Mouse (Mus musculus): ENCODE measurements around the gene Ulbp1.
"Not testable (repeated sequence)": the region's sequence is repeated elsewhere in the genome, so short reads cannot be mapped to it uniquely, and the experiment has no call there.

Gene Ulbp1

DNA sequence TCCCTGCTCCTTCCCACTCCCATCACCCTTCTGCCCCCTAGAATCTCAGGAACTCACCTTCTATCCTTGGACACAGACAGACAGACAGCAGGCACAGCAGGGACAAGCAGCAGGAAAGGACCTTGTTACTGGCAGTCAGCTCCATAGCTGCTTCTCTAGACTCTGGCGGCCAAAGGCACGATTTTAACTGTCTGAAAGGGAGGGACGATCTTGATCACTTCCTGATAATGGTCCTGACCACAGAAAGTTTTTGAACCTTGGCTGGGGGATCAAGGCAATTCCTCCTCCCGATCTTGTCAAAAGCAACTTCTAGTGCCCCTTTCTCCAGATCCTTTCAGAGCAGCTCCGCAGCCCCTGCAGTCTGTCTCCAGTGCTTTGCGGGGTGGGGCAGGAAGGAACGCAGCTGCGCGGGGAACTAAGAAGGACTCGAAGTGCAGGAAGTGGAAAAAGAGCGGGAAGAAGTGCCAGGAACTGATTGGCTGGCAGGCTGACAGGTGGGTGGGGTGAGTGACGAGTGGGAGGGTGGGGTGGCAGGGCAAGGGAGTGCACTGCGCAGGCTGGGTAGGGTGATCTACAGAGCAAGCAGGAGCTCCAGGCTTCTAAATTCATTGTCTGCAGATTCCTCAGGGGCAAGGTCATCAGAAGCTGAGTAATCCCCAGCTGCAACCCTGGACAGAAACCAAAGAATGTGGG is at the start of gene Ulbp1:
Gene Ulbp1 (minus strand): TSS at position 442 of the 693 bp plus-strand sequence.
- no peak for DNase-seq (ENCODE audit: low read depth, low spot score)

DNA sequence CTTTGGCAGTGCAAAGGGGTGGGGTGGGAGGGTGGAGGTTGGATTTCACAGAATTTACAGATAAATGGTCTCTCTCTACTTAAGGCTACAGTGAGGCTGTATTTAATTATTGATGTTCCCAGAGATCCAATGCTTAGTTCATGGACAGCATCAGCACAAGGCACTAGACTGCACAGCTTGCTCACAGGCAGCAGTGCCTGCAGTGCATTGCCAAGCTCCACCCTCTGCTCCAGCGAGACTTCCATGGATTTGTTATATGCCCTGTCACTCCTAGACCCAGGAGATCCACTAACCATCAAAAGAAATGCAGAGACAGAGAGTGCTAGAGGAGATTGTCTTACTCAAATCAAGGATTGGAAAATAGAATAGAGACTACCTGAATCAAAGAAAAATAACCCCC is 24.7 kb upstream of the Ulbp1 start:
- DNase-seq (ENCODE audit: low read depth, low spot score), result not testable (repeated sequence)

DNA sequence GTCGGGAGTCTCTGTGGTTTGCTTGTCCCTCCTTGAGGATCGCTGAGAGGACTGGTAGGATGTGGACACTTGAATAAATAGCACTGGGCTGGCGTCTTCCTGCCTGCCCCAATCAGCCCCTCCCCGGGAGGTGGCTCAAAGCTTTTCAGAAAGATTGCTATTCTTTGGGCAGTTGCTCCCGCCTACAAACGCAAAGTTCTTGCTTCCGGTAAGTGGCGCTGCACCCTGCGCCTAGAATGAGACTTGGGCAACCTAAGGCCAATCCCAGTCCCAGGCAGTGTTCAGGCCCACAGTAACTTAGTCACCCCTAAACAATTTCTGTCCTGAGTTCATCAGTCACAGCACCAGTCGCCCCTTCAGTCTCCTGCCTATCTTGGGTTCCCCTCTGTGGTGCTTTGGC is 18.9 kb upstream of the Ulbp1 start:
- not testable (repeated sequence) for DNase-seq (ENCODE audit: low read depth, low spot score)

DNA sequence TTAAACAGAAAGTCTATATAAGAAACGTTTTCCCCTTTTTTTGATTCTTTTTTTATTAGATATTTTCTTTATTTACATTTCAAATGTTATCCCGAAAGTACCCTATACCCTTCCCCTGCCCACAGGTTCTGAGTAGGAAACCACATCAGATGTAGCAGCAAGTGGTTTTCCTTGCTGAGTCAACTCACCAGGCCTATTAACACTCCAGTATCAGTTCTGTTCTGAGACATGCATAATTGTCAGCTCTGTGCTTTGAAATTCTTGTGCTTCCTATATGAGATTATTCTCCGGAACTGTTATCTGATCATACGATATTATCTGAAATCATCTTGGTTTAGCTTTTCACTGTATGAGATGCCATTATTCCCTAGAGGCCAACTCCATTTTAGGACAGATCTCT is 10.2 kb upstream of the Ulbp1 start:
- DNase-seq (ENCODE audit: low read depth, low spot score), result no peak

DNA sequence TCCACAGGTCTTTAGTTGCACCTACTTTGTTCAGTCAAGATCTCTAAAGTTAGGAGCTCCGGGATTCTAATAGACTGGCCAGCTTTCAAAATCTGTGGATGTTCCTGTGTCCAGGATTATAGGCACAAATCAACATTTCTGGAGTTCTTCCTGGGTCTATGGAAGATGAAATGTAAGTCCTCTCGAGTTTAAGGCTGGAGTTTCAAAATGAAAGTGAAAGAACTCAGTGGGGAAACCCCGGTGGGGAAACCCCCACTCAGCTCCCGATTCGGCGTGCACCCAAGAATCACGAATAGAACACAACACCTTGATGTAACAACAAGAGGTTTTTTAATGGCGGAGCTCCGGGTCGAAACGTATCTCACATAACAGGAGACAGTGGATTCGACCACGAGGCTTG is 787 bp upstream of the Ulbp1 start:
- DNase-seq (ENCODE audit: low read depth, low spot score), result not testable (repeated sequence)

DNA sequence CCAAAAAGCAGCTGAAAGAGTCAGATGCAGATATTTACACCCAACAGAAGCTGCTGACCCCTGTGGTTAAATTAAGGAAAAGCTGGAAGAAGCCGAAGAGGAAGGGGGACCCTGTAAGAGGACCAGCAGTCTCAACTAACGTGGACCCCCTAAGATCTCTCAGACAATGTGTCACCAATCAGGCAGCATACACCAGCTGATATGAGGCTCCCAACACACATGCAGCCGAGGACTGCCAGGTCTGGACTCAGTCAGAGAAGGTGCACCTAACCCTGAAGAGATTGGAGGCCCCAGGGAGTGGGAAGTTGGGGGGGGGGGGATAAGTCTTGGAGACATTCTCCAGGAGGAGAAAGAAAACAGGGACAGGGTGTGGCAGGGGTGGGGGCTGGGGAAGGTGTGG is 1.8 kb downstream of the Ulbp1 start:
- DNase-seq (ENCODE audit: low read depth, low spot score), result no peak

DNA sequence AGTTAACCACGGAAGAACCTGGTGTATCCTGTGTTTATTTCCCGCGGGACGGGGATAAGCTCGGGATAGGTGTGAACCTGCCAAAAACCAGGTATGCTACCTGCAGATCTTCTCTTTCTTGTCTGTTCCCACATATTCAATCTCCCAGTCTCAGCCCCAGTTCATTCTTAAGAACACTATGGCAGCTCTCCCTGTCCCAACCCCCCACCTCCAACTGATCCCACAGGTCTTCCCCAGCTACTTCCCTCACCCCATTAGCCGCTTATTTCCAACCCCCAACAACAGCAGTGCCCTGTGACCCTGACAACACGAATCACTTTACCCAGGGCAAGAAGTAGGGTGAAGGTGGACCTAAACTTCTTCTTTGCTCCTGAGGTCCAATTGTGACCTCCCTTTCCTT is 3.0 kb downstream of the Ulbp1 start:
- no peak for DNase-seq (ENCODE audit: low read depth, low spot score)

DNA sequence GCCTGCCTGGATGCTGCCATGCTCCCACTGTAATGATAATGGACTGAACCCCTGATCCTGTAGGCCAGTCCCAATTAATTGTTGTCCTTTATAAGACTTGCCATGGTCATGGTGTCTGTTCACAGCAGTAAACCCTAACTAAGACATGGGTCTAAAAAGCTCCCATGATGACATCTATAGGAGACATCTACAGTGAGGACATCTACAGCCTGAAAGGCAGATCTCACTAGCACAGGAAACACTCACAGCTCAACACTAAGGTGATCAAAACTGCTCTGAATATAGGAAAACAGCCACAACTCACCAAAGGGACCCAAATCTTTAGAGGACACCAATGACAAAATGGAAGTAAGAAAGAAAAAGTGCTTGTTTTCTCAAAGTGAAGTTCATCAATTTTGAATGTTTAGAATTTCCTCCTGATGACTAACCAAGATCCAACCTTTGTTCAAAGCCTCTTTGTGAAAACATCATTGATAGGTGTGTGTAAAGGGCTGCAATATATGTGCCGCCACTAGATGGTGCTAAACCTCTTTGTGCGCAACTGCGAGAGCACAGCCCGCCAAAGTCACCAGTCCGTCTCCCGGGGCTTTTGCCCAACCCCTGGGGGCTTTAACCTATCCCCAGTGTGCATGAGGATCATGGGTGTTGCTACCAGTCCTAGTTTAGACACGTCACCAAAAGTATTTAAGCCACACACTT is 3.6 kb downstream of the Ulbp1 start:
- not testable (repeated sequence) for DNase-seq (ENCODE audit: low read depth, low spot score)

DNA sequence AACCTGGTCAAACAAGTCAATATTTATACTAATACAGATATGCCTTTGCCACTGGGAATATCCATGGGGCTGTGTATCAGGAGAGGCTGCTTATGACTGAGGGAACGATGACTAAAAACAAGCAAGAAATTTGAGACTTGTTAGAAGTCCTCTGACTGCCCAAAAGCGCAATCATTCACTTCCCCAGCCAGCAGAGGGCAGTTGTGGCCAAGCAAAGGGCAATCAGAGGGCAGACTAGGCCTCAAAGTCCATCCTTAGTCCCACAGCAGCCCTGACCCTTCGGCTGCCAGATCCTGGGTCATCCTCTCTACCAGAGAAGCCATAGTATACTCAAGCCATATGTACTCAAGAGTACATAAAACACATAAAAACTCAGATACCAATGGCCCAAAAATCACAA is 11.4 kb downstream of the Ulbp1 start:
- no peak for DNase-seq (ENCODE audit: low read depth, low spot score)

DNA sequence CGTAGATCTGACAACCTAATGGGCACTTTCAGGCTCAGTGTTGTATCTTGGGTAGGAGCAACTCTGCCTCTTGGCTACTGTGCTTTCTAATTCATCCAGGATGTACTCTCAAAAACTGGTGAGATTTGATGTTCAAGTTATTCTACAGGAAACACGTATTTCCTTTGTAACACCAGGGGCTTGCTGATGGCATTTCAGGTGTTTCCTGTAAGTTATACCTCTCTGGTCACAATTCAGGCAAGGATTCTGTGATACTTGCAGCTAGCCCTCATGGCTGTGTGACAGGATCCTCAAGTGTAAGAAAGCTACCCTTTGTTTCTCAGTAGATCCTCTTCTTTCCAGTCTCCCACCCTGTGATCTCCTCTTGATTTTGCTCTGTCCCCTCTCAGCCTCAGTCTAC is 34.5 kb downstream of the Ulbp1 start:
- no peak for DNase-seq (ENCODE audit: low read depth, low spot score)

DNA sequence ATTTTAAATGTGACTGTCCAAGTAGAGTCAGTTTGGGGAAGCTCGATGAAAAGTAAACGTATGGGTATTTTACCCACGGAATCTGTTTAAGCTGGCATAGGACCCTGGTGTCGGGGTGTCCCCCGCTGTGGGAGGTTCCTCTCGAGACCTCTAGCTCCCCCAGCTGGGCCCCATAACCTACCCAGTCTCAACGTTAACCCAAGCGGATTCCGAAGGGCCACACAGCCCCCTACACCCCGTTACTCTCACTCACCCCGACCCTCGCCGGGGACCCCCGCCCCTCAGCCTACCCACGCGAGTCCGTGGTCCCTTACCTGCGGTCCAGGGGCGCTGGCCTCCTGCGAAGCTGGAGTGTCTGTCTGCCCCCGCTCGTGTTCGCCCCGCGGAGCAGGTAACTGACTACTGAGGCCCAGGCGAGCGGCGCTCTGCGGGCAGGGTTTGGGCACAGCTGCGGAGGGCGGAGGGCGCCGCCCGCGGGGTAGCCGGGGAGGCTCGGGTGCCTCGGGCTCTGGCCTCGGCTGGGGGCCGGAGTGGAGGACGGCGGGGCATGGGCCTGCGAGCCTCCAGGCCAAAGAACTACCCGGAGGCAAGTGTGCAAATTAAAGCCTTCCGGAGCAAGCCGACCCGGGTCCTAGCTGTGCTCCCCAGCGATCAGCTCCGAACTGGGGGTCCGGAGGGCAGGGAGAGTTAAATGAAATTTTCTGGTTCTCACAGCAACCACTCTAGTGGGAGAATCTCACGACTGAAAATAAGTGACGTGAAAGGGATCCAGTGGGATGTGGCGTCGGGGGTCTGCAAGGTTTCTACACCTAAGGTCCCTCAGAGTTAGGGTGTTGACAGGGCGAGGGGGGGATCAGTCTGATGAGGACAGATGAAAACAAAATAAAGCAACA is 80.0 kb downstream of the Ulbp1 start:
- no peak for DNase-seq (ENCODE audit: low read depth, low spot score)

DNA sequence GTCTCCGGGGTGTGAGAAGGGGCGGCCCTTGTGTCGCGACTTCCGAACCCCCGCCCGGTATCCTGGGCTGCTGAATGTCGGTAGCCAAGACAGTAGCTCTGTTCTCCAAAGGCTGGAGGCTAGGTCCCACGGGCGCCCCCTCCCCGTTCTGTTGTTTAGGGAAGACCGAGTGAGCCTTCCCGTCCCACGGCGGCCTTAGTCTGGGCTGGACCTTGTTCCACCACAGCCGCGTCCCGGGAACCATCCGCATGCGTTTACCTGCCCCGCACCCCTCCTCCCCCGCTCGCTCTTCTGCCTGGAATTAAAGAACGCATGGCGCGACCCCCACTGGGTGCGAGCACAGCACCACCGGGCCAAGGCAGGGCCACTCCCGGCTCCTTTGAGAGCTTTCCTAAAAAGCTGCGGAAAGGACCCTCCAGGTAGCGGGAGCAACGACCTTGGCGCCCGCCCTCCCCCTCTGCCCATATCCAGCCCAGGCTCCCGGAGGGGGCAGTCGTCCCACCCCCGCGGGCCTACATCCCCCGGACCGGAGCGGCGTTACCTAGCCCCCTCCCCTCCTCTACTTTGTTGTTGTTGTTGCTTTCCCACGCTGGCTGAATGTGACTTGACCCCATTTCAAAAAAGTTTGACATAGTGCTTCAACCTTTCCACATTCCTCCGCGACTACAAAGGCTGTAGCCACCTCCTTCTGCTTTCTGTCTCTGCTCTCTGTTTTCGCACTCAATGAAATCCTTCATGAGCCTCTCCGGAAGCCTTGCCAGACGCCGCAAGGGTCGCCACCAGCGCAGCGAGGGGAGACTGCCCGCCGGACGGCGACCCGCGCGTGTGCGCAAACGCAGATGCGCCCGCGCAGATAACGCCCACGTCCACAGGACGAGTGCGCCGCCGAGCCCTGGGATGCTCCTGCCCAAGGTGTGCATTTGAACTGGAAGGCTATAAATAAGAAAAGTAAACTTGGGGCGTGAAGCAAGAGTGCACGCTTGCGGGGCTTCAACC is 81.2 kb downstream of the Ulbp1 start:
- no peak for DNase-seq (ENCODE audit: low read depth, low spot score)

DNA sequence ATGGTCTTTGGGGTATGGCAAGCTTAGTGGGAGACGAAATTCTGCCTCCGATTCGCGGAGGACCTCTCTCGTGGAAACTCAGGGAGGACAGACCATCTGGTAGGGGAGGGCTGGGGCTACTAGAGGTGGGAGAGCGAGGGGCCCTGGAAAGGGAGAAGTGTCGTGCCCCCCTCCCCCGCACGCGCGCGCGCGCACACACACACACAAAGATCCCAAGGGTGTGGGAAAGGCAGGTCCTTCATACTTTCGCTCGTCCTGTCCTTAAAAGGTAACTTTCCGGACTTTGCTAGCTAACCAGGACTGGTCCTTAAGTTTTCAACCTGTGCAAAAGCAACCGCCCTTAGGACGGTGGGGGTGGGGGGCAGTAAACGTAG is 81.9 kb downstream of the Ulbp1 start:
- no peak for DNase-seq (ENCODE audit: low read depth, low spot score)

DNA sequence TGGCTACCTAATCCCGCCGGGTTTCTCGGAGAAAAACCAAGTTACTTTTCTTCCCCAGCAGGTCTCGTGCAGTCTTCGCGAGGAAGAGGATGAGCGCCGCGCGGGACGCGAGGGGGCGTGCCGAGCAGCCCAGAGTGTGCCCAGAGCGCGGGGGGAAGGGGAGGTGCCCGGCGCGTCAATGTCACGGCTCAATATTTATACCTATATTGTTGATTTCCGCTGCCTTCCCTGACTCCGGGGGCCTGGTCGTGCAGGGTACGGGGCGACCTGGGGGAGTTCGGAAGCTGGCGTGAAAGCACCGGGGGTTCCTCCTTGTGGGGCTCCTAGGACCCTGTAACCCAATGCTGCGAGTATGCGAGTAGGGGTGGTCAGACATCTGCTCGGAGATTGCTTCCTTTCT is 82.3 kb downstream of the Ulbp1 start:
- DNase-seq (ENCODE audit: low read depth, low spot score), result no peak

Data from brain, embryonic 18.5 days (tissue).